Mouse (Mus musculus): ENCODE data around the gene Pak1ip1.

Gene Pak1ip1

GRCm38 (mm10) chr13:41008271-41008670, 7.4 kb downstream of the Pak1ip1 start:
- DNase-seq (ENCODE audit: low read depth) = no peak

- no peak for DNase-seq (ENCODE audit: low read depth)
Observed at GRCm38 (mm10) chr13:41008946-41009345, 8.1 kb downstream of the Pak1ip1 start.

DNA sequence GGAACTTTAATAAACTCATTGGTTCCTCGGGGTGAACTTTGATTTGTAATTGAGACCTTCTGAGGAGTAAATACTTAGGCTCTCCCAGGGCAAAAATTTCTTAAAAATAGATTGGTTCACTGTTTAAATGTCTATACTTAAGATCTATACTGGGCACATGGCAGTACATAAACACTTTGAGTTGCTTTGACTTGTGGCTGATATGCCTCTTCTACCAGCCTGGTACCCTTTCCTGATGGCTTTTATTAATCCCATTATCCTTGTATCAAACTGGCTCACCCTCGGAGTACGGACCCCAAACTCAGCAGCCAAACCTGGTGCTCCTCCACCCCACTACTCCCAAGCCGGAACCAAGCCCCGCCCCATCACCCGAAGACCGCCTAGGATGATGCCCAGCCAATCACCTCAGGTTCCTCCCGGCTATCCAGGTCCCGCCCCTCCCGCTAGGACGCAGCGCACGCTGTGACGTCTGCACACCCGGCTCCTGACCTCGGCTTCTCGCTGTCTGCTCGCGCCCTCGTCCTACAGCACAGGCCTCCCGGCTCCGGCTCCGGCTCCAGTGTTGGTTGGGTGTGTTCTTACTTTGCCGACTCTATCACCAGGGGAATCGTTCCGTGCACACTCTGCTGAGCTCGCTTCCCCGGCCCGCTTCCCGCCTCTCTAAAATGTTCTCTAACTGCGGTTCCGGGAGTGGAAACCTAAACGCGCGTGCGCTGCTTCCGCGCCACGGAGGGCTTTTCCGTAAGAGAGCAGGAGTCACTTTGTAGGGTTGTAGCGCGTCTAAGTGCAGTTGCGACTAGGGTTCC, 15.2 kb downstream of the Pak1ip1 start, which contains the start of gene Tmem14c:
TSS of gene Tmem14c (plus strand) at position 464 of the 806 bp plus-strand sequence.
- peak; percentile 92 for DNase-seq (ENCODE audit: low read depth)

DNA sequence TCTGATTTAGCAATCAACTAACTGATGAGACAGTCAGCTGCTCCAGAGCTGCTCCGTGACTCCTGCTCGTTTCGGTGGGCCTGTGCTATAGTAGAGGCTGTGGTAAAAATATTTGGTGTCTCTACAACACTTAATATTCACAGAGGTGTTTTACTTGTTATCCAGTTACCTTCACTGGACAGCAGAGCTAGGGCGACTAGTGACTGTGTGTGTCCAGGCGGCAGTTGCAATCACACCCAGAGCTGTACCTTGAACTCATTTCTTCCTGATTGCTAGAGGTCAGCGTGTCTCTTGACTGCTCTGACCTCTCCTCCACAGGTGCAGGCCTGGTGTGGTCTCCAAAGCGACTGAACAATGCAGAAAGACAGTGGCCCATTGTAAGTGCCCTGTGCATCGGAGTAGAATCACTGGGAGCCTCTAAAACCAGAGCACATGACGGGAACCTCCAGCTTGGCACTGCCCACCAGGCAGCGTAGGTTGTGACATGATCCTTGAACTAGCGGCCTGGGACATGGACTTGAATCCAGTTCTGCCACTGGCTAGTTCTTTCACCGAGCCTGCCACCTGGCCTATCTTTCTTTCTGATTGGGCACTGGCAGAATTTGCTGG, 16.1 kb downstream of the Pak1ip1 start:
- DNase-seq (ENCODE audit: low read depth) = peak; percentile 10

- DNase-seq (ENCODE audit: low read depth) = peak; percentile 12
Observed at GRCm38 (mm10) chr13:41017832-41018231, 17.0 kb downstream of the Pak1ip1 start.

GRCm38 (mm10) chr13:41018236-41018635, 17.4 kb downstream of the Pak1ip1 start:
- DNase-seq (ENCODE audit: low read depth) = no peak

DNA sequence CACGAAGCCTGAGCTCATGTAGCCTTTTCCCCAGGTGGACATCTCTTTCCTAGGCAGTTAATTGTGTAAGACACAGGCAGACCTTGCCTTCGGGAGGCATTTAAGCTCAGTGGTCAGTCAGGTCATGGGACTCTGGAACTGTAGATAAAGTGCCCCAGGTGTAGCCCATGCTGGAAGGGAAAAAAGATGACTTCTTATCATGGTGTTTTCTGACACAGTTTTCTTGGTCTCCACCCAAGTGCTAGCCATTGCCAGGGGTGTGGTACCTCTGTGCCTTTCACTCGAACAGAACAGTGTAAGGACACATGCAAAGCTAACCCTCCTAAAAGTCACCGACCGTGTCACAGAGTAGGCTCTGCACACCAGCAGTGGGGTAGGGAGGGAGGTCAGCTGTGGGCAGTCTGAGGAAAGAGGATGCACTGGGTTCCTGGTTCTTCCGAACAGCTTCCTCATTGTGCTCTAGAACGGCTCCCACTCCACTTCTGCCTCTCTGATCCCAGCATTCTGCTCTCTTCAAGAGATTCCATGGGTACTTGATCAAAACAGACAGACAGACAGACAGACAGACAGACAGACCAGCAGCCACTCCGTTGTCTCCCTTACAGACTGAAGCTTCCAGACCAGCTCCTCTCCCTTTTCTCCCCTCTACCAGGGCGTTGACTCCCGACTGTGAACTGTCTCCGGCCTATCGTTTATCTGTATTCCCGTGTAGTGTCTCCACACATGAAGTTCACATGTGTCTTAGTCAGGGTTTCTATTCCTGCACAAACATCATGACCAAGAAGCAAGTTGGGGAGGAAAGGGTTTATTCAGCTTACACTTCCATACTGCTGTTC, 18.2 kb downstream of the Pak1ip1 start:
- DNase-seq (ENCODE audit: low read depth) = no peak

DNA sequence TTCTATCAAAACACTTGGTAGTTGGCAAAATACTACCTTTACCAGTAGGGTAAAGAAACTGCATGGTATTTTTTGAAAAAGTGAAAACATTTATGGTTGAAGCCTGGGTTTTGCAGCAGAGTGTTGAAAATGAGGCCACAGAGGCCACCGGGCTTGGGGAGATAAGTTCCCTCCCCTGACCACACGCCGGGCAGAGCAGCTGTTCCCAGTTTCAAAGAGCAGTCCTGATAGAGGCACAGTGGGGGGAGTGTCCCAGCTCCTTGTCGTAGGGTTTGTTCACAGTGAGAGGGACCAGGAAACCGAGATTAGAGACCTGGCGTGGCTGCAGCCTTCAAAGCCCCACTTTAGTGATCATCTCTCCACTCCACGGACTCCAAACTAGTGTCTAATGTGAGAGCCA, 19.7 kb downstream of the Pak1ip1 start:
- DNase-seq (ENCODE audit: low read depth) = no peak

- DNase-seq (ENCODE audit: low read depth) = no peak
Observed at GRCm38 (mm10) chr13:41021607-41022006, 20.8 kb downstream of the Pak1ip1 start.

DNA sequence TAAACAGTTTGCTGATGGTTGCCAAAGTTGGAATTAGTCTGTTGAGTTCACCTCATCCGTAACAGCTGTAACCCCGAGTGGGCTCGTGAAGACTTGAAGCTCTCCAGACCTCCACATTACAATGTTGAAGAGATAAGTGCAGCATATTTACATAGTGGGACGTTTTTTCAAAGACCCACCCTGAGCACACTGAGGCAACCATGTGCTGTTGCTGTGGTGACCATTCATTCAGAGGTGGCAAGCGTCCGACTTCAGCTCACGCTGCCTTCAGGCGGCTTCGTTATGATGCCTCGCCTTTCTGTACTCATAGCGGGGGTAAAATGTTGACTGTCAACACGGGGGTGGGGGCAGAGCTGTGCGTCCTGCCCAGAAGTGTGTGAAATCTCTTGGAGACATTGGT, 21.3 kb downstream of the Pak1ip1 start:
- DNase-seq (ENCODE audit: low read depth) = no peak

GRCm38 (mm10) chr13:41030098-41030497, 29.3 kb downstream of the Pak1ip1 start:
- no peak for DNase-seq (ENCODE audit: low read depth)

- DNase-seq (ENCODE audit: low read depth) = no peak
Observed at GRCm38 (mm10) chr13:41042511-41042910, 41.7 kb downstream of the Pak1ip1 start.

GRCm38 (mm10) chr13:41045901-41046300, 45.1 kb downstream of the Pak1ip1 start:
- DNase-seq (ENCODE audit: low read depth) = no peak

GRCm38 (mm10) chr13:41047280-41047679, 46.5 kb downstream of the Pak1ip1 start:
- no peak for DNase-seq (ENCODE audit: low read depth)

GRCm38 (mm10) chr13:41051965-41052364, 51.1 kb downstream of the Pak1ip1 start:
- no peak for DNase-seq (ENCODE audit: low read depth)
